Mouse (Mus musculus): ENCODE data around the gene Vgll4.
"Not testable (repeated sequence)": the region's sequence is repeated elsewhere in the genome, so short reads cannot be mapped to it uniquely, and the experiment has no call there.

DNA sequence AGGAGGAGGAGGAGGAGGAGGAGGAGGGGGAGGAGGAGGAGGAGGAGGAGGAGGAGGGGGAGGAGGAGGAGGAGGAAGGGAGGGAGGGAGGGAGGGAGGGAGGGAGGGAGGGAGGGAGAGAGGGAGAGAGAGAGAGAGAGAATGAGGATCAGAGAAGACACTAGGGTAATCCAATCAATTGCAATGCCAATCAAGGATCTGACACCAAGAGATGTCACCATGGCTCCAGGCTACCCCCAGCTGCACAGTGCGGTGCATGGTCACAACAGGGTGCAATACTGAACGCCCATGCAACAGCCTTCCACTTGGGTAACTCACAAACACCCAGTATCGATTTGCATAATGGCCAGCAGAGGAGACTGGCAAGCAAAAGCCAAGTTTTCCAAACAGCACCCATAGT lies 79.8 kb downstream of the Vgll4 start:
- TF ChIP-seq CTCF (IDR thresholded peaks at IDR 0.05; ENCODE audit: low read depth, low read length); POLR2A (IDR thresholded peaks at IDR 0.05; ENCODE audit: extremely low read depth, insufficient read depth, low read length): not testable (repeated sequence)

Measured in liver, adult 2 months (tissue).